Mouse (Mus musculus) cerebellum, adult 2 months (tissue): ENCODE results near the gene Foxp1. TPM values are rescaled to one million over a fixed set of nuclear protein-coding genes. Genes with fewer than 3 reads are reported as not detected.

Source experiments
- DNase-seq, 2 experiments: peaks; one replicate each; pipeline ENCODE4 v3.0.0; 2021
- H3K27ac ChIP-seq: fragments of 200-500 bp; 2 replicates; pipeline ENCODE4 v1.5.1; 2012; ENCODE audit warnings: low read length, control low read depth, inconsistent platforms; ENCODE audit not compliant: insufficient read depth
- H3K27me3 ChIP-seq: fragments of 200-500 bp; 2 replicates; pipeline ENCODE4 v1.6.1; 2012; ENCODE audit warnings: inconsistent platforms, mild to moderate bottlenecking, low read length, moderate library complexity; ENCODE audit not compliant: control insufficient read depth, insufficient read depth
- H3K4me1 ChIP-seq: fragments of 200-500 bp; 2 replicates; pipeline ENCODE4 v1.6.1; 2011; ENCODE audit warnings: low read length; ENCODE audit not compliant: control insufficient read depth, insufficient read depth
- H3K4me3 ChIP-seq: fragments of 200-500 bp; replicated peaks from 2 replicates; pipeline ENCODE3; 2011; ENCODE audit warnings: mild to moderate bottlenecking, low read depth, low read length, control low read depth; ENCODE audit not compliant: insufficient read depth
- CTCF ChIP-seq: fragments of 200-500 bp; IDR thresholded peaks from 2 replicates; pipeline ENCODE4 v1.5.1; 2011; ENCODE audit warnings: low read depth, mild to moderate bottlenecking, control low read depth, low read length, moderate library complexity, borderline replicate concordance; ENCODE audit not compliant: insufficient read depth
- POLR2A ChIP-seq: fragments of 200-500 bp; IDR thresholded peaks from 2 replicates; pipeline ENCODE4 v1.6.1; 2011; ENCODE audit warnings: low read length, control low read depth, borderline replicate concordance; ENCODE audit not compliant: insufficient read depth
- WGBS: fragments of 180-500 bp; shearing (Covaris S2); methylation state at CpG from one replicate; pipeline ENCODE4 v1.1.7; 2018; 5-methylcytosine and 5-hydroxymethylcytosine counted together
- polyA plus RNA-seq: library from polyadenylated mRNA; depleted of rRNA; stranded (reverse); fragments of >200 nt; gene quantifications from 2 replicates; pipeline ENCODE4 v1.2.3, GENCODE M21; 2012

Foxp1 gene
- polyA plus RNA-seq, 1 experiment: 21.0 TPM

DNA sequence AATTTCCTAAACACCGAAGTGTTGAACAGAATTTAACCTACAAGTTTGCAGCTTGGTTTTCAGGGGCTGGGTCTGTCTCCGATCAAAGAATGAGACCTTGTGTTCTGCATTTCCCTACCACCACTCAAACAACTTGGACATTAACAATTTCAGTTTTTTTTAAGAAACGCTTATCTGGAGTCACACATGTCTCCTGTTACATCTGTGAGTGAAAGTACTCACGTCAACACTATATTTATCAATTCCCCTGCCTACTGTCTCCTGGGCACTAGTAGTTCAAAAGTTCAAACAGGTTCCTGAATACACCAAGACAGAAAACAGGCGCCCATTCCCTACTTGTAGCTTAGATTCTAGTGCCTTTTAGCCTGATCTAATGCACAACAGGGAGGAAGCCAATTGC, 172.4 kb downstream of the Foxp1 start:
- Histone ChIP-seq H3K27ac (no peak overlapping the region), H3K4me1 (no peaks in the 10 kb centered on the region), H3K4me3 (no peak overlapping the region), H3K27me3 (no peaks in the 10 kb centered on the region)
- TF ChIP-seq CTCF: no peak
- TF ChIP-seq POLR2A: no peak
- 94% methylated on average over 5 of the region's 5 CpGs for WGBS
- no peak for DNase-seq

- H3K27me3 ChIP-seq: no peaks in the 10 kb centered on the region
- no peak overlapping the region for H3K27ac ChIP-seq
- no peaks in the 10 kb centered on the region for H3K4me1 ChIP-seq
- no peak for TF ChIP-seq CTCF
- no peak for TF ChIP-seq POLR2A
- 58% methylated on average over 10 of the region's 10 CpGs for WGBS
- no peak overlapping the region for H3K4me3 ChIP-seq
- DNase-seq: no peak
These were observed 174.7 kb downstream of the Foxp1 start for GRCm38 (mm10) chr6:99347836-99348235.

DNA sequence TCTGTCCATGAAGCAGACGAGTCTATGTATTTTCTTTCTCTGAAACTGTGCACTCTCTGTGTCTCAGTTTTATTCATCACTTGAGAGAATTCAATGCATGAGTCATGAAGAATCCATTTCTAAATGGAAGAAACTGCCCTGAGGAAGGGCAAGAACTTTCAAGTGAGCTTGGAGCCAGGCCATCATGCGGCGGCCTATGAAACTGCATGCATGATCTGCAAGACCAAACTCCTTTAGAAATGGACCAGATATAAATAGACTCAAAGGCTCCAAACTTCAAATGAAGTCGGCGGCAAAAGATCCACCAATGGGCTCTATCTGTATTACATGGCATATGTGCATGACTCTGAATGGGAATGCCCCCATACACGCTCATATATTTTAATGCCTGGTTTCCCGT, 177.6 kb downstream of the Foxp1 start:
- Histone ChIP-seq H3K4me1 (no peaks in the 10 kb centered on the region), H3K4me3 (no peak overlapping the region), H3K27me3 (no peaks in the 10 kb centered on the region), H3K27ac (no peak overlapping the region)
- TF ChIP-seq CTCF (no peak), POLR2A (no peak)
- WGBS: 98% methylated on average over 7 of the region's 7 CpGs
- no peak for DNase-seq

GRCm38 (mm10) chr6:99344357-99344756, 178.2 kb downstream of the Foxp1 start:
- Histone ChIP-seq H3K4me3 (no peak overlapping the region), H3K27me3 (no peaks in the 10 kb centered on the region), H3K27ac (no peak overlapping the region), H3K4me1 (no peaks in the 10 kb centered on the region)
- 93% methylated on average over 3 of the region's 3 CpGs for WGBS
- no peak for DNase-seq
- TF ChIP-seq POLR2A (no peak), CTCF (no peak)

DNA sequence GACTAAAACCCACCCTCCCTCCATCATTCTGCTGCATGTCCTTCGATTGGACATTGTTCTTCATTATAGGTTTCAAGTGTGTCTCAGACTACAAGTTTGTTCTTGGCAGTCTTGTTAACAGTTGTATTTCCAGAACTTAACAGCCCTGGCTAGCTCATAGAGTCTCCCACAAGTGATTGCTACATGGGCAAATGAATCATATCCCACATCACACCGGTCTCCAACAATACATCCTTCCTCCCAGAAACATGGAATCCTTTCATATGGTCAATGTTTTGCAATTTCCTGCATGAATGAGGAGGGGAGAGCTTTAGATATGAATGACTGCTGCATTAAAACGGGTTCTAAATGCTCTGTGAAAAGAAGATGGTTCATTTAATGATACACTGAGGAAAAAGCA, 178.7 kb downstream of the Foxp1 start:
- TF ChIP-seq POLR2A: no peak
- TF ChIP-seq CTCF: no peak
- Histone ChIP-seq H3K4me3 (no peak overlapping the region), H3K4me1 (no peaks in the 10 kb centered on the region), H3K27me3 (no peaks in the 10 kb centered on the region), H3K27ac (no peak overlapping the region)
- 93% methylated on average over 3 of the region's 3 CpGs for WGBS
- DNase-seq: no peak

DNA sequence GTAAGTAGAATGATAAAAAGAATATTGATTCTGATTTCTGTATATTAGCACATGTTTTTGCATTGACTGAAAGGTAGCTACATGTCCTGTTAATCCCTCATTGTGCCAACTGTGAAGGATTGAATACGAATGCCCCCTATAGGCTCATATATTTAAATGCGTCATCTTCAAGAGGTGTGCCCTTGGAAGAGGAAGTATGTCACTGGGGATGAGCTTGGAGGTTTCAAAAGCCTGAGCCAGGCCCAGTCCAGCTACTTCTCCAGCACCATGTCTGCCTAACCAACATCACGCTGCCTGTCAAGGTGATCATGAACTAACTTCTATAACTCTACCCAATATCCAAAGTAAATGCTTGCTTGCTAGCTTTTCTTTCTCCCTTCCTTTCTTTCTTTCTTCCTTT, 180.1 kb downstream of the Foxp1 start:
- TF ChIP-seq CTCF (no peak), POLR2A (no peak)
- H3K4me3 ChIP-seq: no peak overlapping the region
- 96% methylated on average over 3 of the region's 3 CpGs for WGBS
- no peaks in the 10 kb centered on the region for H3K27me3 ChIP-seq
- no peak for DNase-seq
- no peak overlapping the region for H3K27ac ChIP-seq
- H3K4me1 ChIP-seq: no peaks in the 10 kb centered on the region

DNA sequence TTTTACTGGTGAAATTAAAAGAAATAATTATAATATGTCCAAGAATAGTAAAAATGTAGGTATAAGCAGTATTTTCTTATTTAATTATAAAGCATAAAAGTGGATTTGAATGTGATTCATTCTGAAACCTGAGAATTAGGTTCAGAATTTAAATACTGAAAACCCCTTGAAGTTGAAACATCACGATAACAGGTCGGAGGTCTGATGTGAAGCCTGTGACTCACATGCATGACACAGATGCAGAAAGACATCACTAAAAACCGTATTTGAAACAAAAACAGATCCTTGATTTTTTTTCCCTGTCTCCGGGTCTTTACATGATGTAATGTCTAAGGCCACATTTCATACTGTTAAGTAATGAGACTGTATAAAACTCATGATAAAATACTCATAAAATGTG, 181.6 kb downstream of the Foxp1 start:
- TF ChIP-seq CTCF (no peak), POLR2A (no peak)
- WGBS: 97% methylated on average over 4 of the region's 4 CpGs
- H3K27me3 ChIP-seq: no peaks in the 10 kb centered on the region
- no peak overlapping the region for H3K27ac ChIP-seq
- no peaks in the 10 kb centered on the region for H3K4me1 ChIP-seq
- DNase-seq: no peak
- H3K4me3 ChIP-seq: no peak overlapping the region

GRCm38 (mm10) chr6:99339986-99340721, 182.4 kb downstream of the Foxp1 start:
- Histone ChIP-seq H3K4me1 (no peaks in the 10 kb centered on the region), H3K4me3 (no peak overlapping the region), H3K27ac (no peak overlapping the region), H3K27me3 (no peaks in the 10 kb centered on the region)
- WGBS: 96% methylated on average over 10 of the region's 10 CpGs
- no peak for DNase-seq
- TF ChIP-seq CTCF (no peak), POLR2A (no peak)

DNA sequence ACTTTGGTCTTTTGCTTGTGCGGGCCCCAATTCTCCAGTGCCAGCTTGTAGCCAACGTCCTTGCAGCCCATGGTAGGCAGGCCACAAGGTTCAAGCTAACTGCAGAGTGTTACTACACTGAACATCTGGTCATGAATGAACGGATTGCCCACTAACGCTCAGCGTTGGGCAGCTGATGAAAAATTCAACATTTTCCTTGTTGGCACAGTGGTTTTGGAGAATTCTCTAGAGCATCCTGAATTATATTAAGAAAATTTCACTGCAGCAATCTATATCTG, 183.2 kb downstream of the Foxp1 start:
- no peaks in the 10 kb centered on the region for H3K27me3 ChIP-seq
- DNase-seq: no peak
- no peak overlapping the region for H3K27ac ChIP-seq
- no peak for TF ChIP-seq POLR2A
- TF ChIP-seq CTCF: no peak
- no peak overlapping the region for H3K4me3 ChIP-seq
- WGBS: 59% methylated on average over 5 of the region's 5 CpGs
- H3K4me1 ChIP-seq: no peaks in the 10 kb centered on the region
